Mouse (Mus musculus): ENCODE measurements around the gene Myo9a. TPM values are rescaled to one million over a fixed set of nuclear protein-coding genes. Genes with fewer than 3 reads are reported as not detected.

The Myo9a gene
- polyA plus RNA-seq (2017; shearing (Covaris generic)), result 32.5 TPM

DNA sequence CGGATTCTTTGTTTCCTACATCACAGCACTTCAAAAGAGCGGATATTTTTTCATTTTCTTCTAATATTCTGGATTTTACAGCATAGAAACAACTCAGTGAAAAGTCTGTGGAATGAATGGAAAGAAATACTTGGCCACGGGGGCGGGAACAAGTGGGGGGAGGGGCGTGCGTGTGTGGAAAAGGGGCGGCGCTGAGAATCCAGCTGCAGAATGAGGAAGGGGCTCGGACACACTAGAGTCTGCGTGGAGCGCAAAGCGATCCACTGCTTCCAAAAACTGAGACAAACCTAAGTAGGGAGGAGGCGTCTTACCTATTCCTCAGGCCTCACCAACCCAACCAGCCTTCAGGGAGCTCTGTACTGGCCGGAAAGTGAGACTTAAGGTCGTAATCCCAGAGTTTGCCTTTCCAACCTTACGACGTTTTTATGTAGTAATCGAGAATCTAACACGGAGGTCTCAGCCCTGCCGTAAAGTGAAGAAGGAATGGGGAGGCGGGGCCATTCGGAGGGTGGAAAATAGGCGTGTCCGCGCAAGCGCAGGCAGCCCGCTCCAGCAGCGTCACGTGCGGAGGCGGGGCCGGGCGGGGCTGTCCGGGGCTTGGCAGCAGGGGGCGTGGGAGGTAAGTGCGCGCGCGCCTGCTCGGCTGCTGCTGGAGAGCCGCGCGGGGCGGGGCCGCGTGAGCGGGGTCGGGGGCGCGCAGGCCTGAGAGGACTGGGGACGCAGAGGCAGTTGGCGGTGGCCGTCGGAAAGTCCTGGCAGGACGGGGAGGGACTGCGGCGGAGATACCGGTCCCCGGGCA lies at the start of gene Myo9a, which contains the start of gene Senp8:
Myo9a (plus strand) TSS at position 630 of the 799 bp plus-strand sequence.
Senp8 (minus strand) TSS at position 444 of the 799 bp plus-strand sequence.

DNA sequence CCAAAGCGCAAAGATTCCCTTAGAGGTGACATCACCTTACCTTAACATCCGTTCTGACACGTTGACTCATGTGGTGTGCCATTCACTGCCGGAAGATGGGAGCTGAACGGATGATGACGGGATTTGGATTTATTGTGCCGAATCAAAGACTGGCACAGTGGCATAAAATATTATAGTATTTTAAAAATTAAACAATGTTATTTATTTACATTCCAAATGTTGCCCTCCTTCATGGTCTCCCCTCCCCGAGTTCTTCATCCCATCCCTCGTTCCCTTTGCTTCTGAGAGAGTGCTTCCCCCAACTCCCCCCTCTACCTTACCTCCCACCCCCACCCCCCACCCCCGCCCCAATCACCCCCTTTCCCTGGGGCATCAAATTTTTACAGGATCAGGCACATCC lies 209.9 kb downstream of the Myo9a start, which contains the start of gene Nr2e3:
Nr2e3 (minus strand) TSS at position 101 of the 400 bp plus-strand sequence.

Other genes with a start within 250 kb of the Myo9a start
- 83.8 TPM for gene Hexa, start 211.4 kb upstream of the Myo9a start, polyA plus RNA-seq (2017; shearing (Covaris generic))
- gene Tmem202, start 211.0 kb upstream of the Myo9a start, polyA plus RNA-seq (2017; shearing (Covaris generic)), result 0.52 TPM
- gene Celf6, start 173.0 kb upstream of the Myo9a start, polyA plus RNA-seq (2017; shearing (Covaris generic)), result not detected
- 39.1 TPM for gene Parp6, start 133.6 kb upstream of the Myo9a start, polyA plus RNA-seq (2017; shearing (Covaris generic))
- 1,021 TPM for gene Pkm, start 94.5 kb upstream of the Myo9a start, polyA plus RNA-seq (2017; shearing (Covaris generic))
- not detected for gene Gramd2, start 70.8 kb upstream of the Myo9a start, polyA plus RNA-seq (2017; shearing (Covaris generic))
- 8.3 TPM for gene Senp8, start 186 bp upstream of the Myo9a start, polyA plus RNA-seq (2017; shearing (Covaris generic))
- gene Nr2e3, start 209.8 kb downstream of the Myo9a start, polyA plus RNA-seq (2017; shearing (Covaris generic)), result not detected

Measured in inflammation-experienced regulatory T-cells, adult 16 weeks (primary cell).